Mouse (Mus musculus): ENCODE data around the gene Safb2.

GRCm38 (mm10) chr17:56560131-56560530 lies 24.3 kb downstream of the Safb2 start:
- no peak for TF ChIP-seq EP300 (IDR thresholded peaks at IDR 0.05; ENCODE audit: insufficient read depth, low read depth, low read length)
- TF ChIP-seq CTCF (IDR thresholded peaks at IDR 0.05; ENCODE audit: low read depth, low read length) = no peak
- TF ChIP-seq POLR2A (IDR thresholded peaks at IDR 0.05; ENCODE audit: insufficient read depth, low read length) = no peak
